In the genomic region with DNA sequence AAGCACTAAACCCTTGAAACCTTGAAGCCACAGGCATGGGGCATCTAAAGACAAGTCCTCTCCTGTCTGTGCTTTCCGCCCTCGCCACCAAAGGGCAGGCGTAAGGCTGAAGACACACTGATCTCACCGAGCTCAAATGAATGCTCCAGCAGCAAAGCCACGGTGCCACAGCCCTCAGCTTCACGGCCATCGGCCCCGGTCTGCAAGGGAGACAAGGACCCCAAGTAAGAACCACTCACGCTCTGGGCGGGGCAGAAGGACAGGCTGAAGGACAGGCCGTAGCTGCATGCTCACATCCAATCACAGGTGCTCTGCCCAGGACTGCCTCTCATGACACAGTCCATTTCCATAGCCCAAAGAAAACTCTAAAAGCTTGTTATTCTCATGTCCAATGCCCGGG, we compare ENCODE assay signal across 11 mouse cellular contexts. TPM values are rescaled to one million over a fixed set of nuclear protein-coding genes. Genes with fewer than 3 reads are reported as not detected.
DNase-seq lines count a peak whose midpoint lies in the region; ATAC-seq lines count a peak whose summit lies in the region.
"Had no signal": no experiment of that assay in that cellular context is flagged by ENCODE, and none has a peak within 500 bp of the region (broad histone marks: within the 10 kb centered on the region; RNA-seq: fewer than 3 reads in every experiment).

No protein-coding gene starts in this region.

- peaks cover 5% of the 10 kb centered on the region; the same call in 1 of the 2 replicates for H3K4me1 ChIP-seq in kidney, embryonic 14.5 days (ENCODE audit: control insufficient read depth, insufficient read depth, low read length)
- peaks cover 44% of the 10 kb centered on the region for H3K4me1 ChIP-seq in liver, embryonic 13.5 days (replicated peaks)
- H3K4me1 ChIP-seq in heart, embryonic 12.5 days (replicated peaks): peaks cover 13% of the 10 kb centered on the region

- 0 out of 2 replicates have a peak overlapping the region, but pooled peaks have one; percentile 79 for H3K4me3 ChIP-seq in kidney, embryonic 14.5 days (ENCODE audit: low read length)
- peak overlapping the region; percentile 78 for H3K4me3 ChIP-seq in liver, embryonic 13.5 days (replicated peaks)
- no peak overlapping the region for H3K4me3 ChIP-seq in heart, embryonic 12.5 days

- no peak for ATAC-seq in kidney, embryonic 14.5 days (ENCODE audit: low FRiP score, low TSS enrichment)
- ATAC-seq in liver, embryonic 13.5 days (ENCODE audit: low read depth): no peak
- no peak for ATAC-seq in granulocyte monocyte progenitor cell, adult 5-6 weeks (replicated peaks; ENCODE audit: poor library complexity, severe bottlenecking)
- ATAC-seq in heart, embryonic 12.5 days (ENCODE audit: insufficient number of reproducible peaks, low FRiP score): no peak

- H3K27ac ChIP-seq in kidney, embryonic 14.5 days (ENCODE audit: low read depth, low read length): no peak overlapping the region
- no peak overlapping the region for H3K27ac ChIP-seq in liver, embryonic 13.5 days
- H3K27ac ChIP-seq in heart, embryonic 12.5 days (ENCODE audit: poor library complexity, severe bottlenecking): no peak overlapping the region

- 97% methylated on average over 12 of the region's 12 CpGs for WGBS in kidney, embryonic 14.5 days
- WGBS in liver, embryonic 13.5 days (ENCODE audit: insufficient replicate concordance): 88% methylated on average over 12 of the region's 12 CpGs
- 91% methylated on average over 12 of the region's 12 CpGs for WGBS in heart, embryonic 12.5 days

- H3K4me2 ChIP-seq in kidney, embryonic 14.5 days (replicated peaks; ENCODE audit: low read depth, low read length): no peak overlapping the region
- H3K4me2 ChIP-seq in liver, embryonic 13.5 days: peak overlapping the region; percentile 95
- no peak overlapping the region for H3K4me2 ChIP-seq in heart, embryonic 12.5 days

- H3K36me3 ChIP-seq in kidney, embryonic 14.5 days (ENCODE audit: control insufficient read depth, insufficient read depth, low read length): peaks cover 36% of the 10 kb centered on the region
- H3K36me3 ChIP-seq in liver, embryonic 13.5 days: peaks cover 49% of the 10 kb centered on the region
- H3K36me3 ChIP-seq in heart, embryonic 12.5 days: peaks cover 46% of the 10 kb centered on the region

- no peaks in the 10 kb centered on the region for H3K27me3 ChIP-seq in kidney, embryonic 14.5 days (ENCODE audit: control insufficient read depth, insufficient read depth, low read length)
- peaks cover 11% of the 10 kb centered on the region for H3K27me3 ChIP-seq in liver, embryonic 13.5 days
- H3K27me3 ChIP-seq in heart, embryonic 12.5 days (replicated peaks): peaks cover 13% of the 10 kb centered on the region

- no peak overlapping the region for H3K9ac ChIP-seq in kidney, embryonic 14.5 days (ENCODE audit: low read depth, low read length)
- H3K9ac ChIP-seq in liver, embryonic 13.5 days: peak overlapping the region; percentile 86; the same call in 1 of the 2 replicates
- no peak overlapping the region for H3K9ac ChIP-seq in heart, embryonic 12.5 days

- no peak for DNase-seq in kidney, postnatal 4 days
- peak; percentile 9 for DNase-seq in urinary bladder, postnatal 10 days (ENCODE audit: low spot score)
- no peak for DNase-seq in urinary bladder, postnatal 4 days (ENCODE audit: low spot score in 2 of 2)
- DNase-seq in liver, embryonic 13.5 days: no peak
- DNase-seq: heart, postnatal 4 days; right cerebral cortex, postnatal 25 days had no signal

- H3K9me3 ChIP-seq in kidney, embryonic 14.5 days (ENCODE audit: control insufficient read depth, low read length): no peaks in the 10 kb centered on the region
- no peaks in the 10 kb centered on the region for H3K9me3 ChIP-seq in liver, embryonic 13.5 days (replicated peaks)
- no peaks in the 10 kb centered on the region for H3K9me3 ChIP-seq in heart, embryonic 12.5 days (replicated peaks)

RNA-seq across cellular contexts. Expression of a gene that starts 1.6 kb away (rescaled TPM):
- polyA plus RNA-seq in kidney, embryonic 14.5 days (2014; fragmentation: Nextera tagmentation; extraction: Ambion mirVana): 122 and 138 TPM in 2 replicates
- polyA plus RNA-seq in liver, embryonic 13.5 days (2015; fragmentation: Nextera tagmentation; extraction: Ambion mirVana): 43.3 and 46.0 TPM in 2 replicates
- total RNA-seq in granulocyte monocyte progenitor cell, adult 5-6 weeks (2014; fragmentation: Nextera tagmentation): 63.1 and 126 TPM in 2 replicates
- 33.7 and 42.0 TPM in 2 replicates for total RNA-seq in granulocyte monocyte progenitor cell, adult 5-6 weeks (2017)
- 111 and 114 TPM in 2 replicates for polyA plus RNA-seq in heart, embryonic 12.5 days (2016; fragmentation: Nextera tagmentation; extraction: Ambion mirVana)

RNA-seq across cellular contexts. Expression of a gene that starts 1.7 kb away (rescaled TPM):
- polyA plus RNA-seq in kidney, embryonic 14.5 days (2014; fragmentation: Nextera tagmentation; extraction: Ambion mirVana): 13.2 and 16.6 TPM in 2 replicates
- 1.3 and 1.5 TPM in 2 replicates for polyA plus RNA-seq in liver, embryonic 13.5 days (2015; fragmentation: Nextera tagmentation; extraction: Ambion mirVana)
- total RNA-seq in granulocyte monocyte progenitor cell, adult 5-6 weeks (2014; fragmentation: Nextera tagmentation): 12.3 TPM in 1 of 2 replicates, not detected in the other
- total RNA-seq in granulocyte monocyte progenitor cell, adult 5-6 weeks (2017): 0.67 and 3.0 TPM in 2 replicates
- 10.1 and 12.7 TPM in 2 replicates for polyA plus RNA-seq in heart, embryonic 12.5 days (2016; fragmentation: Nextera tagmentation; extraction: Ambion mirVana)

RNA-seq across cellular contexts. Expression of a gene that starts 26.9 kb away (rescaled TPM):
- polyA plus RNA-seq in kidney, embryonic 14.5 days (2014; fragmentation: Nextera tagmentation; extraction: Ambion mirVana): 64.9 and 78.9 TPM in 2 replicates
- polyA plus RNA-seq in liver, embryonic 13.5 days (2015; fragmentation: Nextera tagmentation; extraction: Ambion mirVana): 170 and 176 TPM in 2 replicates
- 26.4 and 62.3 TPM in 2 replicates for total RNA-seq in granulocyte monocyte progenitor cell, adult 5-6 weeks (2014; fragmentation: Nextera tagmentation)
- 15.9 and 31.2 TPM in 2 replicates for total RNA-seq in granulocyte monocyte progenitor cell, adult 5-6 weeks (2017)
- 141 and 145 TPM in 2 replicates for polyA plus RNA-seq in heart, embryonic 12.5 days (2016; fragmentation: Nextera tagmentation; extraction: Ambion mirVana)

RNA-seq across cellular contexts. Expression of a gene that starts 29.5 kb away (rescaled TPM):
- 0.88 and 1.6 TPM in 2 replicates for polyA plus RNA-seq in kidney, embryonic 14.5 days (2014; fragmentation: Nextera tagmentation; extraction: Ambion mirVana)
- 6.0 and 6.9 TPM in 2 replicates for polyA plus RNA-seq in liver, embryonic 13.5 days (2015; fragmentation: Nextera tagmentation; extraction: Ambion mirVana)
- total RNA-seq in granulocyte monocyte progenitor cell, adult 5-6 weeks (2014; fragmentation: Nextera tagmentation): not detected in 2 replicates
- not detected in 2 replicates for total RNA-seq in granulocyte monocyte progenitor cell, adult 5-6 weeks (2017)
- 0.46 and 1.5 TPM in 2 replicates for polyA plus RNA-seq in heart, embryonic 12.5 days (2016; fragmentation: Nextera tagmentation; extraction: Ambion mirVana)
- polyA plus RNA-seq: myocyte had no signal

RNA-seq across cellular contexts. Expression of a gene that starts 29.8 kb away (rescaled TPM):
- polyA plus RNA-seq in kidney, embryonic 14.5 days (2014; fragmentation: Nextera tagmentation; extraction: Ambion mirVana): 0.06 and 0.18 TPM in 2 replicates
- not detected in 2 replicates for polyA plus RNA-seq in liver, embryonic 13.5 days (2015; fragmentation: Nextera tagmentation; extraction: Ambion mirVana)
- not detected in 2 replicates for total RNA-seq in granulocyte monocyte progenitor cell, adult 5-6 weeks (2014; fragmentation: Nextera tagmentation)
- not detected in 2 replicates for total RNA-seq in granulocyte monocyte progenitor cell, adult 5-6 weeks (2017)
- polyA plus RNA-seq in heart, embryonic 12.5 days (2016; fragmentation: Nextera tagmentation; extraction: Ambion mirVana): 0.94 and 1.2 TPM in 2 replicates
- polyA plus RNA-seq: liver, adult 2 months had no signal
